Mouse (Mus musculus) hindbrain, postnatal 0 days (tissue): Measurements from ENCODE around the gene Kmt2e. TPM values are rescaled to one million over a fixed set of nuclear protein-coding genes. Genes with fewer than 3 reads are reported as not detected.

ENCODE experiments used
- ATAC-seq: fragments of 200-750 bp; cut with Nextera tagmentation; 2 replicates; pipeline ENCODE4 v1.8.0; 2017; ENCODE audit warnings: mild to moderate bottlenecking, moderate TSS enrichment, moderate library complexity
- DNase-seq: peaks from one replicate; pipeline ENCODE4 v3.0.0-alpha.2; 2015; ENCODE audit warnings: low spot score
- H3K27ac ChIP-seq: fragments of 300-500 bp; sonication (generic); 2 replicates; pipeline ENCODE4 v1.5.1; 2014; ENCODE audit warnings: mild to moderate bottlenecking
- H3K27me3 ChIP-seq: fragments of 300-500 bp; sonication (generic); 2 replicates; pipeline ENCODE4 v1.6.1; 2014; ENCODE audit warnings: low read length, mixed read lengths; ENCODE audit not compliant: insufficient read depth
- H3K36me3 ChIP-seq: fragments of 300-500 bp; sonication (generic); 2 replicates; pipeline ENCODE4 v1.6.1; 2014; ENCODE audit warnings: low read length, mixed read lengths; ENCODE audit not compliant: insufficient read depth
- H3K4me1 ChIP-seq: fragments of 300-500 bp; sonication (generic); 2 replicates; pipeline ENCODE4 v1.6.1; 2014; ENCODE audit warnings: antibody characterized with exemption, low read length, mixed read lengths; ENCODE audit not compliant: insufficient read depth
- H3K4me2 ChIP-seq: fragments of 300-500 bp; sonication (generic); 2 replicates; pipeline ENCODE4 v1.6.1; 2014; ENCODE audit warnings: low read depth, mild to moderate bottlenecking, low read length, moderate library complexity, mixed read lengths
- H3K4me3 ChIP-seq: fragments of 300-500 bp; sonication (generic); 2 replicates; pipeline ENCODE4 v1.5.1; 2014; ENCODE audit warnings: low read length
- H3K9ac ChIP-seq: fragments of 300-500 bp; sonication (generic); replicated peaks from 2 replicates; pipeline ENCODE4 v1.6.1; 2014; ENCODE audit warnings: mild to moderate bottlenecking, low read length, moderate library complexity, mixed read lengths
- H3K9me3 ChIP-seq: fragments of 300-500 bp; sonication (generic); 2 replicates; pipeline ENCODE4 v1.6.1; 2016; ENCODE audit warnings: low read length, mixed read lengths
- CTCF ChIP-seq: IDR thresholded peaks from 2 replicates; pipeline ENCODE4 v1.5.1; 2016; ENCODE audit warnings: antibody characterized with exemption, control low read depth, low read depth
- WGBS: fragments of 180-500 bp; shearing (Covaris S2); extraction: QIAGEN DNeasy Blood & Tissue Kit; methylation state at CpG from one replicate; pipeline ENCODE4 v1.1.7; 2014; 5-methylcytosine and 5-hydroxymethylcytosine counted together
- polyA plus RNA-seq: library from polyadenylated mRNA; unstranded; fragments of >200 nt; fragmentation: Nextera tagmentation; extraction: Ambion mirVana; gene quantifications from 2 replicates; pipeline ENCODE4 v1.2.1, GENCODE M21; 2015
- total RNA-seq: library from RNA; depleted of rRNA; stranded (reverse); fragments of >200 nt; gene quantifications from 2 replicates; pipeline ENCODE4 v1.2.3, GENCODE M21; 2014

Gene Kmt2e
- total and polyA plus RNA-seq, 2 experiments from 2014 or later: 51.2 to 119 TPM

DNA sequence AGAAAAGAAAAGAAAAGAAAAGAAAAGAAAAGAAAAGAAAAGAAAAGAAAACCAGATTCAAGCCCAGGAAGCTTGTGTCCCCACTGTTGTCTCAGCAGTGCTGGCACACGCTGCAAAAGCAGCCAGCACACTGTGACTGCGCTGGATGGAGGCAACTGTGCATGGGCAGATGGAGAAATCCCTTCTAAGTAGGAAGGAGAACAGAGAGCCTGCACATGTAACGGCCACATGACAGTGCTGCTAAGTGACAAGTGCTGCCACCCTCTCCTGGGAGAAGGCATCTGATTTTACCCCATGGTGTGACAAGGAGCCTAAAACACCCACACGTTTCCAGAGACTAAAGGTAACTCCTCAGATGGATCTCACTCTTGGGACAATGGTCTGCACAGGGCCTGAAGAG, 83.6 kb downstream of the Kmt2e start:
- DNase-seq (no peak), ATAC-seq (no peak)
- TF ChIP-seq CTCF: no peak
- no peaks in the 10 kb centered on the region for H3K9me3 ChIP-seq
- H3K27ac ChIP-seq: no peak overlapping the region
- H3K4me3 ChIP-seq: no peak overlapping the region
- no peak overlapping the region for H3K9ac ChIP-seq
- H3K4me1 ChIP-seq: 0 out of 2 replicates have a peak, but pooled peaks cover 3% of the 10 kb centered on the region
- peaks cover 21% of the 10 kb centered on the region for H3K36me3 ChIP-seq
- WGBS: 51% methylated on average over 4 of the region's 4 CpGs
- no peak overlapping the region for H3K4me2 ChIP-seq
- H3K27me3 ChIP-seq: no peaks in the 10 kb centered on the region

DNA sequence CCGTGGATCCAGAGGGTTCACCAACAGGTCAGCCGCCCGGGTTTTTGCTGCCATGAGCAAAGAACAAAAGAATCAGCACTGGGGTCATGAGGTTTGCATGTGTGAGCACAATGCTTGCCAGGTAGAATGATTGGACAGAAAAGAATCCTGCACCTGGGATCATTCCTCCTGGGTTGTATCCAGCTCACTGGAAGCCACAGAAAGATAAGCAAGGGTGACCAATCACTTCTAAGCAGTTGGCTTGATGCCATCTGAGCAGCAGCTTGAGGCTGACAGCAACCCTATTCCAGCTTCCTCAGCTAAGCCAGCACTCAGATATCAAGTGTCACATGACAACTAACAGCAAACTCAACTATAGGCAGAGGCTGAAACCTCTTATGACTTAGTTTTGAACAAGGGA, 84.4 kb downstream of the Kmt2e start:
- peaks cover 13% of the 10 kb centered on the region for H3K36me3 ChIP-seq
- TF ChIP-seq CTCF: no peak
- peak; percentile 70 for DNase-seq
- H3K27ac ChIP-seq: no peak overlapping the region
- no peak overlapping the region for H3K4me3 ChIP-seq
- H3K9ac ChIP-seq: no peak overlapping the region
- no peaks in the 10 kb centered on the region for H3K9me3 ChIP-seq
- H3K27me3 ChIP-seq: no peaks in the 10 kb centered on the region
- ATAC-seq: peak; percentile 65; the same call in 1 of the 2 replicates
- no peak overlapping the region for H3K4me2 ChIP-seq
- 0 out of 2 replicates have a peak, but pooled peaks cover 3% of the 10 kb centered on the region for H3K4me1 ChIP-seq
- 60% methylated on average over 3 of the region's 3 CpGs for WGBS

DNA sequence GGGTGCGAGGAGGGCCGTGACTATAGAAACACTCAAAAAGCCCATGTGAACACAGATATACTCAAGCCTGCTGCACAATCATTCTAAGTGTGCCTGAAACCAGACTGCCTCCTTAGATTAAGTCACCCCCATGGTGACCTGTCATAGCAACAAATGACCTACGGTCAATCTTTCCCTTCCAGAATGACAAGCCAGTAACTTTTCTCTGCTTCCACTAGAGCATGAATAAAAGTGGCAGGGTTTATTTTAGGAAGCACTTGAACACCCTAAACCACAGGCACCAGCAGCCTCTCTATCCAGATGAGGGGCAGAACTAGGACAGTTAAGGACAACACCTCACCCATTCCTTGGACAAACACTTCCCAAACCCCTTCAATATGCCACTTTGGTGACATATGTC, 85.4 kb downstream of the Kmt2e start:
- WGBS: 90% methylated on average over 3 of the region's 3 CpGs
- no peaks in the 10 kb centered on the region for H3K27me3 ChIP-seq

DNA sequence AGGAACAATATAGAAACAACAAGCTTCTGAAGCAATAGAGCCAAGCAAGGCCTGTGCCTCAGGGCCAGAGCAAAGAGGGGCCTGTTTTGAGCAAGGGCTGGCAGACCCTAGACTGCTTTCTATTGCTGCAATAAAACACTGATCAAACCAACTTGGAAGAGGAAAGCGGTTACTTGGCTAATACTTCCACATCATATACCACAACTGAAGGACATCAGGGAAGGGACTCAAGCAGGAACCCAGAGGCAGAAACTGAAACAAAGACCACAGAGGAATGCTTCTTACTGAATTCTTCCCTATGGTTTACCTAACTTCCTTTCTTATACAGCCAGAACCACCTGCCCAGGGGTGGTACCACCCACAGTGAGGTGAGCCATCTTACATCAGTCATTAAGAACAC, 87.4 kb downstream of the Kmt2e start:
- no peak overlapping the region for H3K4me3 ChIP-seq
- WGBS: 88% methylated on average over 1 of the region's 1 CpGs
- H3K4me1 ChIP-seq: 0 out of 2 replicates have a peak, but pooled peaks cover 3% of the 10 kb centered on the region
- no peak overlapping the region for H3K27ac ChIP-seq
- no peaks in the 10 kb centered on the region for H3K27me3 ChIP-seq
- H3K4me2 ChIP-seq: no peak overlapping the region
- TF ChIP-seq CTCF: no peak
- no peak for DNase-seq
- no peaks in the 10 kb centered on the region for H3K9me3 ChIP-seq
- peaks cover 14% of the 10 kb centered on the region for H3K36me3 ChIP-seq
- no peak for ATAC-seq
- H3K9ac ChIP-seq: no peak overlapping the region

More for the DNA sequence above, 85.4 kb downstream of the Kmt2e start:
- Histone ChIP-seq H3K9me3 (no peaks in the 10 kb centered on the region), H3K9ac (no peak overlapping the region), H3K4me1 (0 out of 2 replicates have a peak, but pooled peaks cover 3% of the 10 kb centered on the region), H3K36me3 (peaks cover 19% of the 10 kb centered on the region), H3K27ac (no peak overlapping the region), H3K4me3 (no peak overlapping the region), H3K4me2 (no peak overlapping the region)
- TF ChIP-seq CTCF: no peak
- no peak for DNase-seq
- ATAC-seq: no peak

DNA sequence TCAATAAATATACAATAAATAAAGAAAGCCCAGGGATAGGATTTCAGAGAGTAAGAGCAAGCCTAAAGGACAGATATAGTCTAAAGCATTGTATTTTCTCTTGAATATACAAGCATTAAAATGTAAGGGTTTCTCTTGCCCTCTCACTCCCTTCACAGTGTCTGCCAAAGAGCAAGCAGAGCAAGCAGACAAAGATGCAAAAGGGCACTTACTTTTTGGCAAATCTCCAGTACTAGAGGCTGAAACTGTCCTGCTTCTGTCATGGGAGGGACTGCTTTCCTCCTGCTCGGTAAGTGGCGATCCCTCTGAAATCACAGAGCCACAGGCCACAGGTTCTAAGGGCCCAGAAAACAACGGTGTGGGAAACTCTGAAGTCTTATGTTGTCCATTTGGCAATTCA, 89.7 kb downstream of the Kmt2e start:
- ATAC-seq (no peak), DNase-seq (no peak)
- TF ChIP-seq CTCF: no peak
- no peaks in the 10 kb centered on the region for H3K27me3 ChIP-seq
- H3K4me1 ChIP-seq: no peaks in the 10 kb centered on the region
- no peak overlapping the region for H3K4me2 ChIP-seq
- H3K9ac ChIP-seq: no peak overlapping the region
- no peaks in the 10 kb centered on the region for H3K9me3 ChIP-seq
- H3K36me3 ChIP-seq: peaks cover 10% of the 10 kb centered on the region
- H3K27ac ChIP-seq: no peak overlapping the region
- H3K4me3 ChIP-seq: no peak overlapping the region
- WGBS: 57% methylated on average over 3 of the region's 3 CpGs

DNA sequence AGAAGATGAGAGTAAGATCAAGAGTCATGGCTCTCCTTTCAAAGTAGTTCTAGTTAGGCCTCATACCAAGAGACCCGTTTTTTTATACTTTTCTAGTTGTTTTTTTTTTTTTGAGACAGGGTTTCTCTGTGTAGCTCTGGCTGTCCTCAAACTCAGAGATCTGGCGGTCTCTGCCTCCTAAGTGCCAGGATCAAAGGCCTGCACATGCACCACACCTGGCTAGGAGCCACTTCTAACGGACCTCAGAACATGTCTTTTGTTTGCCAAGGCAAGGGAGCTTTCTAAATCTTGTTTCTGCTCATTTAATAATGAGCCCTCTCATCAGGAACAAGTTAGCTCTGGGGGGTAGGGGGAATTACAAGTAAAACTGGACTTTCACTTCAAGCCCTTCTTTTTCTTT, 90.4 kb downstream of the Kmt2e start:
- Histone ChIP-seq H3K9ac (no peak overlapping the region), H3K4me3 (no peak overlapping the region), H3K9me3 (no peaks in the 10 kb centered on the region), H3K4me2 (no peak overlapping the region), H3K27me3 (no peaks in the 10 kb centered on the region), H3K36me3 (peaks cover 10% of the 10 kb centered on the region), H3K27ac (no peak overlapping the region), H3K4me1 (no peaks in the 10 kb centered on the region)
- no peak for TF ChIP-seq CTCF
- DNase-seq (no peak), ATAC-seq (no peak)
- 61% methylated on average over 3 of the region's 3 CpGs for WGBS

DNA sequence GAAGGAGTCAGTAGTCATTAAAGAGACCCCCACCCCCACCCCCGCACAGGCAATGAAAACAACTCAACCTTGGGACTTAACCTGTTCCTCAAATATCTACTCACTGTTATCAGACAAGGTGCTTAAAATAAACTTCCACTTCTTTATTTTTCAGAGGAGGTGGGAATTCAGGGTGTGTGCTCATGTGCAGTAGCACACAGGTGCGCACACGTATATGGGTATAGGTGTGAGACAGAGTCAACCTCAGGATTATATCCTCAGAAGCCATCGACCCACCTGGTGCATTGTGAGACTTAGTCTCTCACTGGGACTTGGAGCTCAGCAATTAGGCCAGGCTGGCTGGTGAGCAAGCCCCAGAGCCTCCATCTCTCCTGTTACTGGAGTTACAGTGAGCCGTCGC, 96.9 kb downstream of the Kmt2e start:
- H3K9ac ChIP-seq: no peak overlapping the region
- H3K4me1 ChIP-seq: no peaks in the 10 kb centered on the region
- H3K36me3 ChIP-seq: peaks cover 3% of the 10 kb centered on the region; the same call in 1 of the 2 replicates
- no peak for DNase-seq
- 99% methylated on average over 6 of the region's 6 CpGs for WGBS
- TF ChIP-seq CTCF: no peak
- no peak overlapping the region for H3K4me3 ChIP-seq
- H3K27ac ChIP-seq: no peak overlapping the region
- no peak overlapping the region for H3K4me2 ChIP-seq
- H3K27me3 ChIP-seq: no peaks in the 10 kb centered on the region
- H3K9me3 ChIP-seq: no peaks in the 10 kb centered on the region
- no peak for ATAC-seq
